Mouse (Mus musculus) CD4-positive helper T cell, adult 2 months (primary cell): Measurements from ENCODE around the gene Sspo.
"Not testable (repeated sequence)": the region's sequence is repeated elsewhere in the genome, so short reads cannot be mapped to it uniquely, and the experiment has no call there.

Experiments used
- DNase-seq: peaks from one replicate; pipeline ENCODE4 v3.0.0-alpha.2; 2012; ENCODE audit warnings: low read depth, missing footprints, low spot score

Sspo gene

DNA sequence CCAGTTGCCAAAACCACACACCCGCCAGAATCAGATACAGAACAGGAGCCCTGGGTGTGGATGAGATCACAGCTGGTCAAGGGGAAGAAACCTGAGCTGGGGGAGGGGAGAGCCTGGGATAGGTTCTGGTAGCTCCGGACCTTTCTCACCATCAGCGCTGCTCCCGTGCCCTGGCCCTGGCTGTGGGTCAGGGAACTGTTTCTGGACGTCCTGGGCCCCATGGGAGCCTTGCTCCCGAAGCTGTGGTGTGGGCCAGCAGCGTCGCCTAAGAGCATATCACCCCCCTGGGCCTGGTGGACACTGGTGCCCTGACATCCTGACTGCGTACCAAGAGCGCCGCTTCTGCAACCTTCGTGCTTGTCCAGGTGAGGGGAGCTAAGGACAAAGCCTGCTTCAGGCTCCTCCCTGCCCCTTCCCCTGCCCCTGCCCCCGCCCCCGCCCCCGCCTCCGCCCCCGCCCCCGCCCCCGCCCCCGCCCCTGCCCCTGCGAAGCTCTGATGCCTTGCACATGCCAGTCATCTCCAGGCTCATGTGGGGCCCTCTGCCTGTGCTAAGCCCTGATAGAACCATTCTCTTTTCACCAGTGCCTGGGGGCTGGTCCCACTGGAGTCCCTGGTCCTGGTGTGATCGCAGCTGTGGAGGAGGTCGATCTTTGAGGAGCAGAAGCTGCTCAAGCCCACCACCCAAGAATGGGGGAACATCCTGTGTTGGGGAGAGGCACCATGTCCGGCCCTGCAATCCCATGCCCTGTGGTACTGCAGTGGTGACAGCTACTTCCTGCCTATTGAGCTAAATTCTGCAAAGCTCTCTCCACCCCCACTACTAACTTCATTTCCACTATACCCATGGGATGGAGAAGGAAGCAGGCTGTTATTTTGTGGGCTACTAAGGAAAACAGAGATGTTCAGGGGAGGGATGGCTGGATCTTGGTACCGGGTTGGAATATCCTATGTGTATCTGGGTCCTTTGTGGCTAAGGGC, 40.0 kb downstream of the Sspo start:
- peak; percentile 22 for DNase-seq

DNA sequence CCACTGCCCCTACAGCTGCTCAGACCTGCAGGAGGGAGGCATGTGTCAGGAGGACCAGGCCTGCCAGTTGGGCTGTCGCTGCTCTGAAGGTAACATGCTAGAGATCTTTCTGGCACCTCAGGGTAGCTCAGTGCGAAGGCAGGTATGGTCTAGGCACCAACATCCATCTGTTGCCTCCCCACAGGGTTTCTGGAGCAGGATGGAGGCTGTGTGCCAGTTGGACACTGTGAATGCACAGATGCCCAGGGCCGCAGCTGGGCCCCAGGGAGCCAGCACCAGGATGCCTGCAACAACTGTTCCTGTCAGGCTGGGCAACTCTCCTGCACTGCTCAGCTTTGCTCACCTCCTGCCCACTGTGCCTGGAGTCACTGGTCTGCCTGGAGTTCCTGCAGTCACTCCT, 41.7 kb downstream of the Sspo start:
- no peak for DNase-seq

DNA sequence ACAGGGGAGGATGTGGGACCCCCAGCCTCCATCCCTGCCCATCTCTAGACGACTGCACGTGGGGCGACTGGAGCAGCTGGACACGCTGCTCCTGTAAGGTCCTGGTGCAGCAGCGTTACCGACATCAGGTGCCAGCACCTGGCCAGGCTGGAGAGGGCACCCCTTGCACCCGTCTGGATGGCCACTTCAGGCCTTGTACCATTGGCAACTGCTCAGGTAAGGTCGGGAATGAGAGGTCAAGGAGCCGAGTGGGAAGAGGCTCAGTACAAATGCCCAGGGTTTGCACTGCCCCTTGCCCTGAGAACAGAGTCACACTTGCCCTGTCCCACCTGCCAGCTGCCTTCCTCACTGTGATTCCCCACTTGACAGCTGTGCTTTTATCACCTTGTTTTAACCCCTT, 43.3 kb downstream of the Sspo start:
- DNase-seq, result no peak

DNA sequence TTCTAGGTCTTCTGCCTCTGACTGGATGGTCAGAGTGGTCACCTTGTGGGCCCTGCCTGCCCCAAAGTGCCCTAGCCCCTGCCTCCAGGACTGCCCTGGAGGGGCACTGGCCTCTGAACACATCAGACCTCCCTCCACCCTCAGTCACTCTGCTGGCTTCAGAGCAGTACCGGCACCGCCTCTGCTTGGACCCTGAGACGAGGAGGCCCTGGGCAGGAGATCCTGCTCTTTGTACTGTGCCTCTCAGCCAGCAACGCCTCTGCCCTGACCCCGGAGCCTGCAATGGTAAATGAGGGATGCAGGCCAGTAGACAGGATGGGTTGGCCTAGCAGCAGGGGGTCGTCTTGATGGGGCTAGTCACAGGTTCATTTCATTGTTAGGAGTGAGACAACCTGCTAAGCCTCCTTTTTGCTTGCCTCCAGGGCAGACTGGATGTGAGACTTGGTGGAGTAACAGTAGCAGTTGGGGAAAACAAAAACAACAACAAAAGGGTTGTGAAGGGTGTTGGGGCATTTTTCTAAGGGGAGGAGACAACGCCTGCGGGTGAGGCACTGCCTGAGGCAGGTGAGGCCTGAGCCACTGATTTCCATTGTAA, 45.2 kb downstream of the Sspo start:
- DNase-seq, result no peak

DNA sequence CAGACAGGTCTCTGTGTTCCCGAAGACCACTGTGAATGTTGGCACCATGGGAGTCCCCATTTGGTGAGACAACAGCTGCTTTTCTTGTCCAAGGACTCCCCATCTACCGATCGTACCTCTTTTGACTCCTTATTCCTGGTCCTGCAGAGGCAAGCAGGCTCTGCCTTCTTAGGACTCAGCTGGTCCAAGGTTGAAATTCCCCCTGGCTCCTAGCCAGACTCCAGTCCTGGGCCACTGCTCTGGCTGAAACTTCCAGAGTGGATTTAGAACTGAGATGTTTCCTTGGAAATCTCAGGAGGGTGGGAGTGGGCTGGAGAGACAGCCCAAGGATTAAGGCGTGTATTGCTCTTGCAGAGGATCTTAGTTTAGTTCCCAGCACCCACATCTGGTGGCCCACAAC, 49.5 kb downstream of the Sspo start:
- DNase-seq, result no peak

DNA sequence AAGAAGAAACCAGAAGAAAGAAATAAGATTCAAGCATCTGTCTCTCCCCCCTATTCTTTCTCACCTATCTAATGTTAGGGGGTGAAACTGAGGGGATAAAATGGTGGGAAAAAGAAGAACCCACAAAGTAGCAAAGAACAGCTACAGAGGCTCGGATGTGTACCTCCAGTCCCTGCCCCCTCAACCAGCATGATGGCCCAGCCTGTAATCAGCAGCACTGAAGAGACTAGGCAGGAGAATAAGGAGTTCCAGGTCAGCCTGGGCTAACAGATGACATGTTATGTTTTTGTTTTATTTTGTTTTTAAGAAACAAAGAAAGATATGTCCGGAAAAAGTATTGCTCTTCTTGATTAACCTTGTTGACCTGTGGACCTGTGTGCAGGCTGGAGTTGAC, 55.8 kb downstream of the Sspo start:
- DNase-seq, result no peak

DNA sequence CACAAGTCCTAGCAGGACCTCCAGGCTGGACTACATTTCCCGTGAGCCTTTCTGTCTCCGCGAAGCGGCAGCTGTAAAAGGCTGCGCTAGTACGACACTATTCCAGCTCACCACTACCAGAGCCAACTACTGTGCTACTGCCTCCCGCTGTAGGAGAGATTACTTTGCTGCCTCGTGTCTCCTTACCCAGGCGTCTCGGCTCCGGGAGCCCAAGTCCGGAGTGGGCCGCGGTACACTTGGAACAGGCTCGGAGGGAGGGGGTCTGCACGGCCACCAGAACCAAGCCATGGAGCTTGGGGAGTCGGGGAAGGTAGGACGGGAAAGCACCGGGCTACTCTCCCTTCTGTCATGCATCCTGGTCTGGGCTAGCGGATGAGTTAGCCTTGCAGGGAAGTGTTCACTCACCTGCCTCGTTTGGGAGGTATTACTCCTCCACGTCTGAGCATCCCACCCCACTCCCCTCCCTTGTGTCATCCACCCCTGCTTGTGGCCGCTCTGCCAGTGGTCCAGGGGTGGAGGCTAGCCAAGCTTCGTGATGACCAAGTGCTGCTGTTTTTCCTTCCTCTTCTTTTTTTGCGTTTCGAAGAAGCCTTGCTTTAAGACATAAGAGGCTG, 56.3 kb downstream of the Sspo start:
- peak; percentile 51 for DNase-seq

DNA sequence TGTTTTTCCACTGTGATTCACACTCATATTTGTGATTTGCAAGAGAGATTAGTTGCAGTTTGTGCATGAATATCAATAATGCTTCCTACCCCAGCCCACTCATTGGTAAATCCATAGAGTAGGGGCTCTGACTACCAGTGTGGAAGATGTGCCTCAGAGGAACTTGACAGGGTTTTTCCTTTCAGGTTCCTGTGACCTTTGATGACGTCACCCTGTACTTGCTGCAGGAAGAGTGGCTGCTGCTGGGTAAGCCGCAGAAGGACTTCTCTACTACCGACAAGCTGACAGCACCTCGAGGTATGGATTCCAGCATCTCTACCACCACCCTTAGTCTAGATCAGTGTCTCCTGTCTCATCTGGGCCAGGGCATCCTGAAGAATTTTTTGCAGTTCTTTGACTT, 60.1 kb downstream of the Sspo start:
- DNase-seq, result peak; percentile 72

DNA sequence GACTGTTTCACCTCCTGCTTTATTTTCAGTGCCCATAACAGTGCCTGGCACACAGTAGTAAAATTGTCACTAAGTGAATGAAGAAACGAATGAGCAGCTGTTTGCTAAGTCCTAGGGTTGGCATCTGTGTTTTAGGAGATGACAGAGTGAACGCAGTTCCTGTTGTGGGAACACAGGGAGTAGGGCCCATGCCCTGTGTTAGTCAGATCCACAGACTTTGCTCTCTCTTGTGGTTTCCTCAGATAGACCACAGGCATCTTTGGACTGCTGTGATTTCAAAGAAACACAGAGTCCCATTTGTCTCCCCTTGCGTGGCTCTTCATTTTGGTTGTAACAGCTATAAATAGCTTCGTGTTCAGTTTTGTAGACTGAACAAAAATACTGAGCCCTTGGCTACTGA, 62.4 kb downstream of the Sspo start:
- DNase-seq, result peak; percentile 53

DNA sequence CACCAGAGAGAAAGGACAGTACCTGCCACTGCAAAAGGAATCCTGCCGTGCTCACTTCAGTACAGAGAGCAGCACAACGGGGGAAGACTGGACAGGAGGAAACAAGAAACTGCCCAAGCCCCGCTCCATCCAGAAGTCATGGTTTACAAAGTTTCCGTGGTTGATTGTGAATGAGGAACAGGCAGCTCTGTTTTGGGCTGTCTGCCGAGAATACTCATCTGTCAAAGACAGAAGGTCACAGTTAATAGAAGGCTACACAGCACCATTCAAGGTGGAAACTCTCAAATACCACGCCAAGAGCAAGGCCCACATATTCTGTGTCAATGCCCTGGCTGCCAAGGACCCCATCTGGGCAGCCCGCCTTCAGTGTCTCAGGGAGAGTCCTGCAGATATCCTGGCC, 63.8 kb downstream of the Sspo start:
- no peak for DNase-seq

DNA sequence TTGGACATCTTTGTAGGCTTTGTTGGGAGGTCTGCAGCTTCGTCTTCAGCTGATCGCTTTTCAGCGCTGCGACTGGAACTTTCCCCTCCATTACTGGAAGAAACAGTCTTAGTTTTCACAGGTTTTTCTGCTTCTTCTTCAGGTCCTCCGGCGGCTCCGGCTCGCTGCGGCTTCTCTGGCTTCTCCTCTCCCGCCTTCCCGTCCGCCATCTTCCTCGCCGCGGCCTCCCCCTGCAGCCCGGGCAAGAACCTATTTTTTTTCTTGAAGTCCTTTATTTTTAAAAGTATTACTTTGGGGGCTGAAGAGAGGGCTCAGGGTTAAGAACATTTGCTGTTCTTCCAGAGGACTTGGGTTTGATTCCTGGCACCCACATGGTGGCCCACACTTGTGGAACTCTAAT, 76.9 kb downstream of the Sspo start:
- not testable (repeated sequence) for DNase-seq

DNA sequence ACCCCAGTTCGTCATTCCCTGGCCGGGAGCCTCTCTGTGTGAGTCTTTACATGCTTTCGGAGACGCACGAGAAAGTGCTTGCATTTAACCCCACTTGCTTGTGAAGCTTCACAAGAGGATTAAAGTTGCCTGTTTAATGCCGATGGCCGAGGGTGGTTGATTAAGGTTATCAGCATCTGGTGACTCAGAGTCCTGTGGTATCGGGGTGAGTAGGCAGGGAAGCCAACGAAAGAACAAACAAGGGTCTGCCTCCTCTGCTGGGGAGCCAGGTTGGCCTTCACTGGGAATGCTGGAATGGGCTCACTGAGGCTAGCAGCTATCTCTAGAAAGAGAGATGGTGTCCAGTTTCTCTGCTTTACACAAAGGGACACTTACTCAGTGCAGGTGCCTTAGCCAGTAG, 79.9 kb downstream of the Sspo start:
- DNase-seq, result no peak

DNA sequence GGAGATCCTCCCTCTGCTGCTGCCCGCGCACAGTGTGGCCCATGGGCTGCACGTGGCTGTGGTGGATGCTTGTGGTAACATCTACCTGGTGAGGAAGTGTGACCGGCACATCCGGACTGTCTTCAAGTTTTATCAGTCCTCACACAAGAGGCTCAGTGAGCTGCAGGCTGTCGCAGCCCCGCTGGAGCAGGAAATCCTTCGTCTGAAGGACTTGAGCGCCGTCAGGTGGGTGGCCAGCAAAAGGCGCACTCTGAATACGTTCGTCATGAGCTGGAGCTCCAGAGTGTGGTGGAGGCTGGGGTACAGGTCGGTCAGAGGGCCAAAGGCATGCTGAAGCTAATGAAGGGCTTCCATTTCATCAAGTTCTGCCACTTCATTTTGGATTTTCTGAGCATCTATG, 81.2 kb downstream of the Sspo start:
- DNase-seq, result peak; percentile 17

DNA sequence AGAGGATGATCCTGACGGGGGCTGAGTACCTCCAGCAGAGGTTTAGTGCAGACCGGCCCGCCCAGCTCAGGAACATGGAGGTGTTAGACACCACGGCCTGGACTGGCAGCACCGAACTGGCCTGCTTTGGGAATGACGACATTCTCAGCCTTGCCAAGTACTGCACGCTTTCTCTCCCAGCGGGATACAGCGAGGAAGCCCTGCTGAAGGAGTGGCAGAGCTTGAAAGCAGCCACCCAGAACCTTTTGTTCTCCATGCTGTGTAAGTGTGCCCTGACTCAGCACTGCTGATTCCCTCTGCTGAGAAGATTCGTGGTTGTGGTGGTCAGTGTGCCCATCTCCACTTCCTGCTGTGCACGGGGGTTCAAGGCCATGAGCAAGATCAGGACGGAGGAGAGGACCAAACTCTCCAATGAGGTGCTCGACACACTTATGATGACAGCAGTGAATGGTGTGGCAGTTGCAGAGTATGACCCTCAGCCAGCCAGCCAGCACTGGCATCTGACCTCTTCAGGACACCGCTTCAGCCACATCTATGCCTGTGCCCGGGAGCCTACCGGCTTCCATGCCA, 81.9 kb downstream of the Sspo start:
- DNase-seq, result no peak

DNA sequence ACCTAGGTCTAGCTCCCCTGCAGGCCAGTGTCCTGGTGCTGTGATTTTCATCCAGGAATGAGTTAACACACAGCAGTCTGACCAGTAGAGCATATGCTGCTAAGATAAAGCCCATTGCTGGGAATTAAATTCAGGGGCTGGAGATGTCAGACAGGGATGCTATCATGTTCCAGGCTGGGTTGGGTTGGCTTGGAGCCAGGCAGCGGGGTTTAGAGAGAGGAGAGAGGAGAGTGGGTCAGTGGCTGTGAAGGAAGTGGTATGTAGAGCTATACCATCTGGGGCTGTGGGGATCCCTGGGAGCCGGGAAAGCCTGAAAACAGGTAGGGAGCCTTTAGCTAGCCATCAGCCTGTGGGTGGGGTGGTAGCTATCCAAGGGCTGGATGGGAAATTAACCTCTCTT, 82.8 kb downstream of the Sspo start:
- no peak for DNase-seq

DNA sequence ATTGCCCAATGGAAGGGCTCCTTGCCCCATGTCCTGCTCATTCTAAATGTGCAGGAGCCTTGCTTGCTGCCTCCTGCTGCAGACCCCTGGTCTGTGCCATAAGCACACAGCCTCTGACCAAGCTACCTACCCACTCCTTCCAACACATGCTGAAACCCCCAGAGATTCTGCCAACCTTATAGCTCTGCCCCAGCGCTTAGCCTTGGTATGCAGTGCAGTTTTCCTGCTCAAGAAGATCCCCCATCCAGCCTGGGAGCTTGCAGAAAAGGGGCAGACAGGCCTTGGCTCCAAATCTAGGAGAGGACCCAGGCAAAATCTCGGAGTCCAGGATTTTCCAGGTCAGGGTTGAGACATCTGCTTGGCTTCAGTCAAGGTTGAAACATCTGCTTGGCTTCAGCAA, 85.4 kb downstream of the Sspo start:
- DNase-seq, result no peak

DNA sequence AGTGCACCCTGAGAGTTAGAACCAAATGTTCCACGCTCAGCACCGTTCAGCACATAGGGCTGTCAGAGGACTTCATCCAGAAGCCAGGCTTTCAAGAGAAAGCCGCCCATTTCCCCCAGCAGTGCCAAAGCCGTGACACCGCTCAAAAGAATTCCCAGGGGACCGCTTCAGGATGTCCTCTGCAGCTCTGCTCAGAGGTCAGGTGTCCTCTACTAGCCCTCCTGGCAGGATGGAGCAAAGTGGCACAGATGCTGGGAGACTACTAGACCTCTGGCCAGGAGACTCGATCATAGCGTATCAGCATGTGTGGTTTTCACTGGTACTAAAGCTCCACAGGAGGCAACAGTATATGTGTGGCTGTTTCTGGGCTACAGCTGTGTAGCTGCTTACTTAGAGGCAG, 86.9 kb downstream of the Sspo start:
- DNase-seq, result no peak

DNA sequence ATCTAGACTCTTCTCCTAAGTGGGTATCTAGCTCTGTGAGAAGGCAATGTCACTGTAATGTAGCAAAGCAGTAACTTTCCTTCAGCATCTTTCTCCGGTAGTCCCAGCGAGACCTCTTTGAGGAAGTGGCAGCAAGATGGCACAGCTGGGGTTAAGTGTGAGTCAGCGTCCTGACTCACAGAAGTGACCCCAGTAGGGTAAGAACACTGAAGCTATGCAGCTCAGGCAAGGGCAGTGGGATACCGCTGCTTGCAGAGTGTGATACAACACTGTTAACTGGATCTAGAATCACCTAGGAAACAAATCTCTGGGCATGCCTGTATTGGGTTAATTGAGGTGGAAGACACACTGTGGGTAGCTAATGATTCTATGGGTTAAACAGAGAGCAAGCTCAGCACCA, 88.1 kb downstream of the Sspo start:
- DNase-seq, result no peak

DNA sequence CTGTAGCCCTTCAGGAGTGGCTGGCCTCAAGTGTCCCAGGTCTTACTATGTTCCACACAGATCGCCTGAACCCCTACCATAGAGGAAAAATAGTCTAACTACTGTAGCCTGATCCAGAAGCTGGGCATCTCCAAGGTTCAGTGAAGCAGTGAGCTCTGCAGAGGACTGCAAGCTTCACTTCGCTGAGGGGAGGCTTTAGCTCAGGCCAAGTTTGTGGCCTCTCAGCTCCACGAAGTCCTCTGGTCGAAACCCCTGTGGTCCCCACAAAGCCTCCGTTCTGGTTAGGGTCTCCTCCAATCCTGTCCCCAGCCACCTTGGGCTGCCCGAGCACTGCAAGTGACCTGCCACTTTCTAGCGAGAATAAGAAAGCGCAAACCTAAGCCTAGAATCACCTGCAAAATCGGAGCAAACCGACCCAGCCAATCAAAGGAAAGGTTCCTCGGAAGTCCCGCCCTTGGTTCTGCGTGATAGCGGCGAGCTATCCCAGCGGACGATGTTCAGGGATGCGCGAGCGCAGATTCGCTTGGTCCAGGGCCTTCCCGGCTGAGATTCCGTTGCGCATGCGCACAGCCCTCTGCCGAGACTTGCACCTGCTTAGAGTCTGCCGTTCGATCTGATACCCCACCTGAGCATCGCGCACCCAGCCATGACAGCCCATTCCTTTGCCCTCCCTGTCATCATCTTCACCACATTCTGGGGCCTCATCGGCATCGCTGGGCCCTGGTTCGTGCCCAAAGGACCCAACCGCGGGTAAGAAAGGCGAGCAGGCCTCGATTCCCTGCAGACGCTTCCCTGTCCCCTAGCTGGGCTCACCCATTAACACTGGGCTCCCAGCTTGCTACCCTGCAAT, 89.3 kb downstream of the Sspo start, which contains the start of gene Atp6v0e2:
TSS of gene Atp6v0e2 (plus strand) at position 511 of the 850 bp plus-strand sequence.
- no peak for DNase-seq

DNA sequence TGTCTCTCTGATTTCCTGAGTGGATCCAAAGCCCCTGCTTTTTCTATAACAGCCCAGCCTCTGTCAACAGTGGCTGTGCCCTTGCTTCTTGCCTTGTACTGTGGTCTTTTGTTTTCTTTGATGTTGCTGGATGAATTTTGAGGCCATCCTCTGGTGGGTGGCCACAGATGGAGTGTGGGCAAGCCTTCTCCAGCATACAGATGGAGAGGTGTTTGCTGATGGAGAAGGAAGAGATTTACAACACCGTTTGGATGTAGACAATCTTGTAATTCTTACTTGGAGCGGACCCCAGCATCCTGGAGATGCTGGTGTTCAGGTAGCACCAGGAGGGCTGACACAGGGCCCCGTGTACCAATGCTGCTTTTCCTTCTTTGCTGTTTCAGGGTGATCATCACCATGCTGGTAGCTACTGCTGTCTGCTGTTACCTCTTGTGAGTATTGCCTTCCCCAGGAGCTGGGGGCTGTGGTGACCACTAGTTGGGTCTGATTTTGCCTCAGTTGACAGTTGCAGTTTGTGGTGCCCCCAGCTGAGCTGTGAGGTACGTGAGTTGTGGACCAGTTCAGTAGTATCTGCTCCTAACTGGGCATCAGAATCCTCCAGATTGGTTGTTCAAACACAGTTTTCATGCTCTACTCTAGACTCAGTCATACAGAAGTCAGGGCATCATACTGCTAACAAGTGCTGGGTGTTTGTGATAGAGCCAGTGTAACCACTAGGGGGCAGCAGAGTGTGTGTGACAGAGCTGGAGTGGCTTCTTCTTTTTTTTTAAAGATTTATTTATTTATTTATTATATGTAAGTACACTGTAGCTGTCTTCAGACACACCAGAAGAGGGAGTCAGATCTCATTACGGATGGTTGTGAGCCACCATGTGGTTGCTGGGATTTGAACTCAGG, 91.1 kb downstream of the Sspo start:
- DNase-seq, result peak; percentile 76
